Mouse (Mus musculus): ENCODE data around the gene Tmbim7. TPM values are rescaled to one million over a fixed set of nuclear protein-coding genes. Genes with fewer than 3 reads are reported as not detected.
"Not testable (repeated sequence)": the region's sequence is repeated elsewhere in the genome, so short reads cannot be mapped to it uniquely, and the experiment has no call there.

The Tmbim7 gene
- polyA plus RNA-seq, 1 experiment from 2014 or later: not detected

DNA sequence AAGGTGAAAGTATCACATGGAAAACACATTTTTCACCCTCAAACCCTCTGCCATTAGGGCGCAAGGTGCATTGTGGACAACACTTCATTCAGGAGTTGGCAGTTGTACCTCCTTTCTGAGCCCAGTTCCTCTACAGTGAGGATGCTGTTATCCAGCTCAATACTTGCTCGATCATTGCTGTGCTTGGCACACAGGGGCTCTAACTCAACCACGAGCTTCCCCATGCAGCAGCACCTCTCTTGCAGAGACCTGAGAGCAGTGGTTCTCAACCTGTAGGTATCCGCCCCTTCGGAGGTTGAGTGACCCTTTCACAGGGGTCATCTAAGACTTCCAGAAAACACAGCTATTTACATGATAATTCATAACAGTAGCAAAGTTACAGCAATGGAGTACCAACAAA is 640 bp downstream of the Tmbim7 start:
- Histone ChIP-seq H3K9ac (ENCODE audit: low read length) (no peak overlapping the region), H3K4me2 (ENCODE audit: low read depth, low read length) (no peak overlapping the region), H3K27me3 (ENCODE audit: control insufficient read depth, insufficient read depth, low read length) (no peaks in the 10 kb centered on the region), H3K4me3 (ENCODE audit: low read length) (no peak overlapping the region), H3K4me1 (ENCODE audit: control insufficient read depth, insufficient read depth, low read length) (peaks cover under 1% of the 10 kb centered on the region; the same call in 1 of the 2 replicates), H3K27ac (ENCODE audit: low read length) (no peak overlapping the region), H3K9me3 (replicated peaks; ENCODE audit: control insufficient read depth, low read length) (no peaks in the 10 kb centered on the region), H3K36me3 (ENCODE audit: control insufficient read depth, insufficient read depth) (no peaks in the 10 kb centered on the region)
- ATAC-seq (replicated peaks; ENCODE audit: extremely low read depth, insufficient read depth, low FRiP score): no peak
- 76% methylated on average over 5 of the region's 5 CpGs for WGBS

DNA sequence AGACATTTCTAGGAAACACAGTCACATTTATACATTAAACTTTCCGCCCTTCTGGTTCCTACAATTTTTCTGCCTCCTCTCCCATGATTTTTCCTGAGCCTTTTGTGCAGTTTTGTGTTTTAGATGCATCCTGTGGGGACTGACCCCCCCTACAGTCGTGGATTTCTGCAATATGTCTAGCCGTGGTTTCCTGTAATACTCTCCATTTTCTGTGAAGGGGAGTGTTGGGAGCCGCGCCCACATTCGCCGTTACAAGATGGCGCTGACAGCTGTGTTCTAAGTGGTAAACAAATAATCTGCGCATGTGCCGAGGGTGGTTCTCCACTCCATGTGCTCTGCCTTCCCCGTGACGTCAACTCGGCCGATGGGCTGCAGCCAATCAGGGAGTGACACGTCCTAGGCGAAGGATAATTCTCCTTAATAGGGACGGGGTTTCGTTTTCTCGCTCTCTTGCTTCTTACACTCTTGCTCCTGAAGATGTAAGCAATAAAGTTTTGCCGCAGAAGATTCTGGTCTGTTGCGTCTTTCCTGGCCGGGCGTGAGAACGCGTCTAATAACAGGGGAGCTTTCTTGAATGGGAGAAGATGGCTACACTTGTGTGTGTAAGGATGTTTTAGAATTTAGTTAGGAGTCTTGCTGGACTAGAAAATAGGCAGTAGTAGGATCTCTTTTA is 2.1 kb downstream of the Tmbim7 start:
- not testable (repeated sequence) for H3K9me3 ChIP-seq (replicated peaks; ENCODE audit: control insufficient read depth, low read length); H3K4me3 ChIP-seq (ENCODE audit: low read length); H3K36me3 ChIP-seq (ENCODE audit: control insufficient read depth, insufficient read depth); H3K27me3 ChIP-seq (ENCODE audit: control insufficient read depth, insufficient read depth, low read length); H3K4me1 ChIP-seq (ENCODE audit: control insufficient read depth, insufficient read depth, low read length); H3K4me2 ChIP-seq (ENCODE audit: low read depth, low read length); H3K9ac ChIP-seq (ENCODE audit: low read length); H3K27ac ChIP-seq (ENCODE audit: low read length); ATAC-seq (replicated peaks; ENCODE audit: extremely low read depth, insufficient read depth, low FRiP score)
- 94% methylated on average over 15 of the region's 25 CpGs for WGBS

DNA sequence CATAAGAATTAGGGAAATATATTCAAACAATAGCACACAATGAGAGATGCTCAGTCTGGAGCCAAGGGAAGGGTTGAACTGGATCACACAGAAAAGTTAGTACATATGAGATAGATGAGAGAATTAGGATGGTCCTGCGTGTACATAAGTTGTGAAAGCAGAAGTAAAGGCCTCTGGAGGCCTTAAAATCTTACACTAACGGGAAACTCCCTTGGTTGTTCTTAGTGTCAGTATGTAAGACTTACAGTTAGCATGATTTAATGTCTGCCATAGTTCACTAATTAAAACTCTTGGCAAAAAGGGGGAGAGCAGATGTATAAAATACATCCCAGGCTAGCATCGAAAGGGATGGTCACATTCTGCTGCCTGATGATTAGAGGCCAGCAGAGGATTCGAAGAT is 2.8 kb downstream of the Tmbim7 start:
- no peak overlapping the region for H3K27ac ChIP-seq (ENCODE audit: low read length)
- no peaks in the 10 kb centered on the region for H3K4me1 ChIP-seq (ENCODE audit: control insufficient read depth, insufficient read depth, low read length)
- H3K9ac ChIP-seq (ENCODE audit: low read length): no peak overlapping the region
- no peaks in the 10 kb centered on the region for H3K27me3 ChIP-seq (ENCODE audit: control insufficient read depth, insufficient read depth, low read length)
- peaks cover 1% of the 10 kb centered on the region; the same call in 1 of the 2 replicates for H3K9me3 ChIP-seq (replicated peaks; ENCODE audit: control insufficient read depth, low read length)
- H3K4me2 ChIP-seq (ENCODE audit: low read depth, low read length): no peak overlapping the region
- no peak for ATAC-seq (replicated peaks; ENCODE audit: extremely low read depth, insufficient read depth, low FRiP score)
- H3K36me3 ChIP-seq (ENCODE audit: control insufficient read depth, insufficient read depth): no peaks in the 10 kb centered on the region
- WGBS: 77% methylated on average over 4 of the region's 4 CpGs
- H3K4me3 ChIP-seq (ENCODE audit: low read length): no peak overlapping the region

DNA sequence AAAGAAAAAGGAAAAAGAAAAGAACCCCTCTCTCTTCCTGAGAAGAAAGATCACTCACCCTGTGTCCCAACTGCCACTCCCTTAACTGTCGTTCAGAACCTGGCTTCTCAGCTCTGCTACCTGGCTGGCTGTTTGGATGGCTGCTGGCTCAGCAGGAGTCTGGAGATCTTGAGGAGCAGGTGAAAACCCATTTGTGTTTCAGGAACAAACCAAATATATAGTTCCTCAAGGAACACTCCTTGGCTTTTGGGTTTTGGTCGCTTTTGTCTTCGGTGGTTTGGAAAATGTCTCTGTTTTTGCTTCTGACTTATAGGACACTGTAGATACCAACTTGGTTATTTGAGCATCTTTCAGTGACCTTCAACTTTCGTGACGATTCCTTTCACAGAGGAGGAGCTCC is 6.1 kb downstream of the Tmbim7 start, which contains the start of gene Gatad1:
TSS of gene Gatad1 (minus strand) at position 101 of the 400 bp plus-strand sequence.
- Histone ChIP-seq H3K36me3 (ENCODE audit: control insufficient read depth, insufficient read depth) (no peaks in the 10 kb centered on the region), H3K9ac (ENCODE audit: low read length) (no peak within 1 kb of the TSS), H3K27ac (ENCODE audit: low read length) (no peak within 1 kb of the TSS), H3K27me3 (ENCODE audit: control insufficient read depth, insufficient read depth, low read length) (no peaks in the 10 kb centered on the region), H3K4me1 (ENCODE audit: control insufficient read depth, insufficient read depth, low read length) (no peaks in the 10 kb centered on the region), H3K9me3 (replicated peaks; ENCODE audit: control insufficient read depth, low read length) (peaks cover 2% of the 10 kb centered on the region; the same call in 1 of the 2 replicates), H3K4me3 (ENCODE audit: low read length) (no peak within 1 kb of the TSS), H3K4me2 (ENCODE audit: low read depth, low read length) (no peak within 1 kb of the TSS)
- WGBS: 68% methylated on average over 5 of the region's 5 CpGs
- no peak for ATAC-seq (replicated peaks; ENCODE audit: extremely low read depth, insufficient read depth, low FRiP score)

DNA sequence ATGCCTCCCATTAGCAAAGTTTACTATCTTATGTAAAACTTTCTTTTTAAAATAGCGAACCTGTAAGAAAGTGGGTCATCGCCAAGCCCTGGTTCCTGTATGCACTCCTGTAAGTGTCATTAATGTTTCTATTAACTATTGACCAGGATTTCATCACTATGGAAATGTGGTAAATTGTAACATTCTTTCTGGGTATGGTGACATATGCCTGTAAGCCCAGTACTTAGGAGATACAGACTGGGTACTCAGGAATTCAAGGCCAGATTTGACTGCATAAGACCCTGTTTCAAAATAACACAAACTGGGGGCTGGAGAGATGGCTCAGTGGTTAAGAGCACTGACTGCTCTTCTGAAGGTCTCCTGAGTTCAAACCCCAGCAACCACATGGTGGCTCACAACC is 14.2 kb downstream of the Tmbim7 start:
- 87% methylated on average over 2 of the region's 2 CpGs for WGBS
- H3K4me1 ChIP-seq (ENCODE audit: control insufficient read depth, insufficient read depth, low read length): no peaks in the 10 kb centered on the region
- no peak overlapping the region for H3K4me3 ChIP-seq (ENCODE audit: low read length)
- H3K36me3 ChIP-seq (ENCODE audit: control insufficient read depth, insufficient read depth): no peaks in the 10 kb centered on the region
- no peak overlapping the region for H3K4me2 ChIP-seq (ENCODE audit: low read depth, low read length)
- ATAC-seq (replicated peaks; ENCODE audit: extremely low read depth, insufficient read depth, low FRiP score): no peak
- H3K27me3 ChIP-seq (ENCODE audit: control insufficient read depth, insufficient read depth, low read length): no peaks in the 10 kb centered on the region
- H3K27ac ChIP-seq (ENCODE audit: low read length): no peak overlapping the region
- no peak overlapping the region for H3K9ac ChIP-seq (ENCODE audit: low read length)
- H3K9me3 ChIP-seq (replicated peaks; ENCODE audit: control insufficient read depth, low read length): no peaks in the 10 kb centered on the region

DNA sequence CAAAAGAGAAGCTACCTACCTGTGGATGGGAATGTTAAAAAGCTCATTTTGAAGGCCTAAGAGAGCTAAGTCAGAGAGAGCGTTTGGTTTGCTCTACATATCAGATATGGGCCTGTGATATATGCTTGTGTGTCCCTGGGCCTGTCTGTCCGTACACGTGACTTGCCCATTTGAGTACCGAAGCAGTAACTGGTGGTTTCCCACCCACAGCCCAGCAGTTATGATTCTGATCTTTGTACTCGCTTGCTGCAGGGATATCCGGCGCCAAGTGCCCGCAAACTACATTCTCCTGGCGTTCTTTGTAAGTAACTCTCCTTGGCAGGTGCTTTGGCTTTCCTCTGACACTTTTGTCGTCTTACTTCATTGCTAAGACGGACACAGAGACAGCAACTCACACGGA is 15.6 kb downstream of the Tmbim7 start:
- Histone ChIP-seq H3K4me2 (ENCODE audit: low read depth, low read length) (no peak overlapping the region), H3K36me3 (ENCODE audit: control insufficient read depth, insufficient read depth) (no peaks in the 10 kb centered on the region), H3K27ac (ENCODE audit: low read length) (no peak overlapping the region), H3K4me3 (ENCODE audit: low read length) (no peak overlapping the region), H3K27me3 (ENCODE audit: control insufficient read depth, insufficient read depth, low read length) (no peaks in the 10 kb centered on the region), H3K9ac (ENCODE audit: low read length) (no peak overlapping the region), H3K4me1 (ENCODE audit: control insufficient read depth, insufficient read depth, low read length) (no peaks in the 10 kb centered on the region), H3K9me3 (replicated peaks; ENCODE audit: control insufficient read depth, low read length) (no peaks in the 10 kb centered on the region)
- WGBS: 82% methylated on average over 12 of the region's 12 CpGs
- no peak for ATAC-seq (replicated peaks; ENCODE audit: extremely low read depth, insufficient read depth, low FRiP score)

DNA sequence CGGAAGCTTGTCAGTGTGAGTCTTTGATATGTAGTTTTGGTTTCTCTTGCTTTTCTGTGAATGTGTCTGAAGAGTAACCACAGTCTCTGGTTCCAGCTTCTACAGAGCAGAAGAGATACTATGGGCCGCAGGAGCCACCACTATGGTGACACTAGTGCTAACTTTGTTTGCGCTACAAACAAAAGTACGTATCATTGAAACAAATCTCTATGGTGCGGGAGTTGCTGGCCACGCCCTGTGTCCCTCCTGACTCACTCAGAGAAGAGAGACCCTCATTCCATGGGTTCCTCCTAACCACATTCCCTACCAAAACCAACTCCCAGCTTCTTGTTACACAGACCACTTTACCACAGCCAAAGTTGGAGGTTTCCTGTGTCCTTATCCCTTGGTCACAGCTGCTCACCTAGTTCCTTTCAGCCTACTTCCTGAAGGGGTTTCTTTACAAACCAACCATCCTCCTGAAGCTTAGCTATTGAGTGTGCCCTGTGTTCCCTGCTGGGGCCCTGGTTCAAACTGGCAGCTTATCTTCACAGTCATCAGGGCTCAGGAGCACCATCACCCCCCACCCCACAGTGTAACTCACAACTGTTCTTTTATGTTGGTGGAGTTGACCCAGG is 19.1 kb downstream of the Tmbim7 start:
- WGBS: 80% methylated on average over 6 of the region's 6 CpGs
- ATAC-seq (replicated peaks; ENCODE audit: extremely low read depth, insufficient read depth, low FRiP score): peak; percentile 63; the same call in 1 of the 2 replicates
- H3K9ac ChIP-seq (ENCODE audit: low read length): no peak overlapping the region

DNA sequence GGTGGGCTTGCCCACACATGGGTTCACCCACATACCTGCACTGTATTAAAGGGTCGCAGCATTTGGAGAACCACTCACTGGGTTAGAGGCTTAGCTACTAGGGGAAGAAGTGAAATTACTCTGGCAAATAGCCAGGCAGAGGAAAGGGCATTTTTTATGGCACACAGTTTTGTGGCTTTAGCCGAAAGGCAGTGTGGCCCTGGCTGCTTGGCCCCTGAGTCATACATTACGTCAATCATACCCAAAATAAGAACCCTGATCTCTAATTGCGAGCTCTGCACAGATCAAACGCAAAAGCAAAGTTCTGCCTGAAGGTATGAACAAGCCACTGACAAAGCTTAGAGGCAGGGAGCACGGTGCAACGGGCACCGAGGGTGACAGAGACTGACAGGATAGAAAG is 37.3 kb downstream of the Tmbim7 start:
- no peaks in the 10 kb centered on the region for H3K9me3 ChIP-seq (replicated peaks; ENCODE audit: control insufficient read depth, low read length)
- H3K9ac ChIP-seq (ENCODE audit: low read length): no peak overlapping the region
- H3K36me3 ChIP-seq (ENCODE audit: control insufficient read depth, insufficient read depth): peaks cover 21% of the 10 kb centered on the region
- no peak overlapping the region for H3K4me3 ChIP-seq (ENCODE audit: low read length)
- no peaks in the 10 kb centered on the region for H3K4me1 ChIP-seq (ENCODE audit: control insufficient read depth, insufficient read depth, low read length)
- H3K27me3 ChIP-seq (ENCODE audit: control insufficient read depth, insufficient read depth, low read length): no peaks in the 10 kb centered on the region
- H3K4me2 ChIP-seq (ENCODE audit: low read depth, low read length): no peak overlapping the region
- ATAC-seq (replicated peaks; ENCODE audit: extremely low read depth, insufficient read depth, low FRiP score): no peak
- no peak overlapping the region for H3K27ac ChIP-seq (ENCODE audit: low read length)
- 87% methylated on average over 8 of the region's 8 CpGs for WGBS

More for the DNA sequence above, 19.1 kb downstream of the Tmbim7 start:
- no peaks in the 10 kb centered on the region for H3K27me3 ChIP-seq (ENCODE audit: control insufficient read depth, insufficient read depth, low read length)
- H3K4me1 ChIP-seq (ENCODE audit: control insufficient read depth, insufficient read depth, low read length): no peaks in the 10 kb centered on the region
- no peaks in the 10 kb centered on the region for H3K9me3 ChIP-seq (replicated peaks; ENCODE audit: control insufficient read depth, low read length)
- H3K27ac ChIP-seq (ENCODE audit: low read length): no peak overlapping the region
- no peaks in the 10 kb centered on the region for H3K36me3 ChIP-seq (ENCODE audit: control insufficient read depth, insufficient read depth)
- no peak overlapping the region for H3K4me3 ChIP-seq (ENCODE audit: low read length)
- H3K4me2 ChIP-seq (ENCODE audit: low read depth, low read length): no peak overlapping the region

DNA sequence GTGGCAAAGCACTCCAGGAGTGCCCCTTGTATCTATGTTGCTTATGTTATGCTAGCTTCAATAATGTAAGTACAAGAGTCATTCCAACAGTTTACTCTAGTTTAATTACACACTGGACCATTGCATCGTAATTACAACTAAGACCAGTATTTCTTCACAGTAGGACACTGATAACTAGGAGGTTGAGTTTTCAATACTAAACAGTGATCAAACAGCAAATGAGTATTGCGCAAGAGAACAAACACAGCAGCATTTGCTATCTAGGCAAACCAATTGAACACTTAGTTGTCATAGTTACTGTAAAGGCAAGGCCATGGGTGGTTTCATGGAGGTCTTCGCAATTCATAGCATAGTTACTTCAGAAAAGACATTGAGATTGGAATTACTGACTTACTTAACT is 40.3 kb downstream of the Tmbim7 start:
- ATAC-seq (replicated peaks; ENCODE audit: extremely low read depth, insufficient read depth, low FRiP score): no peak
- 97% methylated on average over 3 of the region's 3 CpGs for whole genome bisulfite sequencing

More for the DNA sequence above, 40.3 kb downstream of the Tmbim7 start:
- no peak overlapping the region for H3K9ac ChIP-seq (ENCODE audit: low read length)
- H3K27me3 ChIP-seq (ENCODE audit: control insufficient read depth, insufficient read depth, low read length): no peaks in the 10 kb centered on the region
- no peaks in the 10 kb centered on the region for H3K9me3 ChIP-seq (replicated peaks; ENCODE audit: control insufficient read depth, low read length)
- no peak overlapping the region for H3K4me3 ChIP-seq (ENCODE audit: low read length)
- H3K27ac ChIP-seq (ENCODE audit: low read length): no peak overlapping the region
- no peak overlapping the region for H3K4me2 ChIP-seq (ENCODE audit: low read depth, low read length)
- H3K4me1 ChIP-seq (ENCODE audit: control insufficient read depth, insufficient read depth, low read length): no peaks in the 10 kb centered on the region
- H3K36me3 ChIP-seq (ENCODE audit: control insufficient read depth, insufficient read depth): peaks cover 25% of the 10 kb centered on the region

Measured in heart, embryonic 16.5 days (tissue).